Mouse (Mus musculus) C2C12 (cell line): Measurements from ENCODE around the gene Gm20458.

ENCODE experiments used
- CEBPB ChIP-seq: IDR thresholded peaks from one replicate; pipeline ENCODE4 v1.6.1; 2011; ENCODE audit warnings: low read depth, mild to moderate bottlenecking, control low read depth, moderate library complexity
- CTCF ChIP-seq: IDR thresholded peaks from one replicate; pipeline ENCODE4 v1.5.1; 2011; ENCODE audit not compliant: control insufficient read depth, insufficient read depth, insufficient read length
- FOSL1 ChIP-seq: IDR thresholded peaks from one replicate; pipeline ENCODE4 v1.8.0; 2011; ENCODE audit warnings: mild to moderate bottlenecking, low read length; ENCODE audit not compliant: poor library complexity, insufficient read depth, severe bottlenecking
- MAX ChIP-seq: IDR thresholded peaks from one replicate; pipeline ENCODE4 v1.6.1; 2011; ENCODE audit warnings: mild to moderate bottlenecking, control low read depth
- MYOD1 ChIP-seq: IDR thresholded peaks from one replicate; pipeline ENCODE4 v1.6.1; 2011; ENCODE audit warnings: low read depth; ENCODE audit not compliant: control insufficient read depth, insufficient read length
- MYOG ChIP-seq: IDR thresholded peaks from one replicate; pipeline ENCODE4 v1.6.1; 2011; ENCODE audit not compliant: control insufficient read depth, insufficient read length; ENCODE audit errors: extremely low read depth
- USF1 ChIP-seq: IDR thresholded peaks from one replicate; pipeline ENCODE4 v1.6.1; 2011; ENCODE audit warnings: low read depth, mild to moderate bottlenecking, control low read depth, moderate library complexity

DNA sequence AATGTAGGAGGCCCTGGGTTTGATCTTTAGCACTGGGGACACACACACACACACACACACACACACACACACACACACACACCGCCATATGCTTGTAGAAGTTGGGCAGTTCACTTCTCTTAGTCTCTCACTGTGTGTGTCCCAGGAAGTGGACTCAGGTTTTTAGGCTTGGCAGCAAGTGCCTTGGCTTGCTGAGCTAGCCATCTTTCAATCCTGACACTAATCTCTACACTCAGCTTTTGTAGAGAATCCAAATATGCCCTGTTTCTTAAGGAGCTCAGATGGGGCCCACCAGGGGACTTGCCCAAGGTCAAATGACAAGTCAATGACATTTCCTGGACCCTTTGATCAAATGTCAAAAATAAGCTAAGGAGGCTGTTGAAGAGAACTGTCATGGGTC is 4.4 kb upstream of the Gm20458 start:
- TF ChIP-seq CTCF: no peak
- no peak for TF ChIP-seq MYOG
- no peak for TF ChIP-seq MYOD1
- no peak for TF ChIP-seq USF1
- no peak for TF ChIP-seq MAX
- no peak for TF ChIP-seq FOSL1
- TF ChIP-seq CEBPB: no peak
